Mouse (Mus musculus): ENCODE data around the gene Rnf183. TPM values are rescaled to one million over a fixed set of nuclear protein-coding genes. Genes with fewer than 3 reads are reported as not detected.
A peak's percentile ranks its signal among the peaks of the same experiment; 100 is the strongest.
"Not testable (repeated sequence)": the region's sequence is repeated elsewhere in the genome, so short reads cannot be mapped to it uniquely, and the experiment has no call there.

Gene Rnf183
- not detected for total RNA-seq (2021)

GRCm38 (mm10) chr4:62435081-62435480 is at the start of gene Rnf183:
Rnf183 (minus strand) TSS chr4:62435252.
- intact Hi-C loops (cut with DNase I): no loop called here
- DNase-seq (ENCODE audit: low spot score): no peak

GRCm38 (mm10) chr4:62480709-62481605 is 45.9 kb upstream of the Rnf183 start:
- DNase-seq (ENCODE audit: low spot score): no peak
- intact Hi-C loops (cut with DNase I): no loop called here

- DNase-seq (ENCODE audit: low spot score): no peak
- intact Hi-C loops (cut with DNase I): no loop called here
Observed at GRCm38 (mm10) chr4:62479937-62480708, 45.1 kb upstream of the Rnf183 start, which contains the start of gene Bspry. Bspry (plus strand) TSS chr4:62480053.

GRCm38 (mm10) chr4:62479593-62479936 is 44.5 kb upstream of the Rnf183 start:
- intact Hi-C loops (cut with DNase I); DNase-seq (ENCODE audit: low spot score): not testable (repeated sequence)

- intact Hi-C loops (cut with DNase I): no loop called here
- DNase-seq (ENCODE audit: low spot score): no peak
Observed at GRCm38 (mm10) chr4:62477542-62478244, 42.6 kb upstream of the Rnf183 start.

GRCm38 (mm10) chr4:62475793-62476192 is 40.7 kb upstream of the Rnf183 start:
- no peak for DNase-seq (ENCODE audit: low spot score)
- intact Hi-C loops (cut with DNase I): no loop called here

GRCm38 (mm10) chr4:62475131-62475530 is 40.1 kb upstream of the Rnf183 start:
- no peak for DNase-seq (ENCODE audit: low spot score)
- intact Hi-C loops (cut with DNase I): no loop called here

GRCm38 (mm10) chr4:62472071-62472470 is 37.0 kb upstream of the Rnf183 start:
- DNase-seq (ENCODE audit: low spot score): no peak
- intact Hi-C loops (cut with DNase I): no loop called here

- intact Hi-C loops (cut with DNase I): no loop called here
- DNase-seq (ENCODE audit: low spot score): peak; percentile 24
Observed at GRCm38 (mm10) chr4:62470598-62471051, 35.6 kb upstream of the Rnf183 start, which contains the start of gene Wdr31. Wdr31 (minus strand) TSS chr4:62470896.

GRCm38 (mm10) chr4:62468158-62468557 is 33.1 kb upstream of the Rnf183 start:
- no peak for DNase-seq (ENCODE audit: low spot score)
- intact Hi-C loops (cut with DNase I): no loop called here

- DNase-seq (ENCODE audit: low spot score): no peak
- intact Hi-C loops (cut with DNase I): no loop called here
Observed at GRCm38 (mm10) chr4:62463124-62463523, 28.1 kb upstream of the Rnf183 start.

- DNase-seq (ENCODE audit: low spot score): no peak
- intact Hi-C loops (cut with DNase I): no loop called here
Observed at GRCm38 (mm10) chr4:62460348-62460747, 25.3 kb upstream of the Rnf183 start.

GRCm38 (mm10) chr4:62459081-62459480 is 24.0 kb upstream of the Rnf183 start:
- intact Hi-C loops (cut with DNase I): loop anchor here (5.0 kb wide), 2 partner anchors 48 to 303 kb away; no protein-coding TSS in a partner anchor
- DNase-seq (ENCODE audit: low spot score): no peak

- no peak for DNase-seq (ENCODE audit: low spot score)
- intact Hi-C loops (cut with DNase I): loop anchor here (5.0 kb wide), 2 partner anchors 52 to 307 kb away; no protein-coding TSS in a partner anchor
Observed at GRCm38 (mm10) chr4:62454995-62455394, 19.9 kb upstream of the Rnf183 start.

GRCm38 (mm10) chr4:62440986-62441385 is 5.9 kb upstream of the Rnf183 start:
- DNase-seq (ENCODE audit: low spot score): no peak
- intact Hi-C loops (cut with DNase I): no loop called here

GRCm38 (mm10) chr4:62440544-62440943 is 5.5 kb upstream of the Rnf183 start:
- intact Hi-C loops (cut with DNase I): no loop called here
- no peak for DNase-seq (ENCODE audit: low spot score)

- intact Hi-C loops (cut with DNase I): no loop called here
- DNase-seq (ENCODE audit: low spot score): no peak
Observed at GRCm38 (mm10) chr4:62439793-62440192, 4.7 kb upstream of the Rnf183 start.

- intact Hi-C loops (cut with DNase I): no loop called here
- DNase-seq (ENCODE audit: low spot score): no peak
Observed at GRCm38 (mm10) chr4:62437871-62438270, 2.8 kb upstream of the Rnf183 start.

GRCm38 (mm10) chr4:62437256-62437778 is 2.3 kb upstream of the Rnf183 start:
- intact Hi-C loops (cut with DNase I): no loop called here
- no peak for DNase-seq (ENCODE audit: low spot score)
